Mouse (Mus musculus) liver, embryonic 14.5 days (tissue): ENCODE measurements around the gene Arl6ip1. TPM values are rescaled to one million over a fixed set of nuclear protein-coding genes. Genes with fewer than 3 reads are reported as not detected.

ENCODE experiments used
- ATAC-seq: fragments of 200-750 bp; cut with Nextera tagmentation; 2 replicates; pipeline ENCODE4 v1.8.0; 2017; ENCODE audit warnings: moderate number of reproducible peaks, mild to moderate bottlenecking, moderate library complexity; ENCODE audit not compliant: insufficient read depth
- DNase-seq, 3 experiments: peaks; one replicate each; pipeline ENCODE4 v3.0.0-alpha.2; 2012 to 2013; ENCODE audit warnings: low read depth in 3 of 3, low spot score in 3 of 3
- H3K27ac ChIP-seq: fragments of 300-500 bp; sonication (generic); 2 replicates; pipeline ENCODE4 v1.5.1; 2014; ENCODE audit warnings: moderate library complexity, mild to moderate bottlenecking, control low read depth, inconsistent platforms
- H3K27me3 ChIP-seq: fragments of 300-500 bp; sonication (generic); 2 replicates; pipeline ENCODE4 v1.6.1; 2014; ENCODE audit warnings: mild to moderate bottlenecking, low read length, moderate library complexity; ENCODE audit not compliant: control insufficient read depth, insufficient read depth
- H3K36me3 ChIP-seq: fragments of 300-500 bp; sonication (generic); replicated peaks from 2 replicates; pipeline ENCODE4 v1.6.1; 2014; ENCODE audit warnings: low read depth; ENCODE audit not compliant: control insufficient read depth, insufficient read depth
- H3K4me1 ChIP-seq, 2 experiments: fragments of 200-500 bp in 1 of 2; fragments of 300-500 bp in 1 of 2; sonication (generic) in 1 of 2; replicated peaks; 2 replicates each; pipeline ENCODE4 v1.6.1; 2012 to 2014; ENCODE audit warnings: antibody characterized with exemption in 1 of 2, inconsistent platforms in 1 of 2, low read length in 1 of 2; ENCODE audit not compliant: control insufficient read depth in 2 of 2, insufficient read depth in 2 of 2
- H3K4me2 ChIP-seq: fragments of 300-500 bp; sonication (generic); 2 replicates; pipeline ENCODE4 v1.6.1; 2014; ENCODE audit warnings: low read depth, mild to moderate bottlenecking, control low read depth, moderate library complexity
- H3K4me3 ChIP-seq, 2 experiments: fragments of 200-500 bp in 1 of 2; fragments of 300-500 bp in 1 of 2; sonication (generic) in 1 of 2; 2 replicates each; pipeline ENCODE4 v1.5.1; 2012 to 2014; ENCODE audit warnings: low read depth in 2 of 2, low read length in 2 of 2, mild to moderate bottlenecking in 2 of 2, control low read depth in 1 of 2, inconsistent platforms in 1 of 2, moderate library complexity in 1 of 2; ENCODE audit not compliant: insufficient read depth in 1 of 2
- H3K9ac ChIP-seq: fragments of 300-500 bp; sonication (generic); replicated peaks from 2 replicates; pipeline ENCODE4 v1.6.1; 2014; ENCODE audit warnings: mild to moderate bottlenecking, control low read depth, moderate library complexity
- H3K9me3 ChIP-seq: fragments of 300-500 bp; sonication (generic); 2 replicates; pipeline ENCODE4 v1.6.1; 2016; ENCODE audit warnings: low read length, mixed read lengths; ENCODE audit not compliant: control insufficient read depth
- CTCF ChIP-seq: IDR thresholded peaks from 2 replicates; pipeline ENCODE4 v1.5.1; 2016; ENCODE audit warnings: antibody characterized with exemption, low read depth, control low read depth
- EP300 ChIP-seq: IDR thresholded peaks from 2 replicates; pipeline ENCODE4 v1.6.1; 2016; ENCODE audit warnings: antibody characterized with exemption, low read depth
- WGBS: fragments of 180-500 bp; shearing (Covaris S2); extraction: QIAGEN DNeasy Blood & Tissue Kit; methylation state at CpG from one replicate; pipeline ENCODE4 v1.1.7; 2014; ENCODE audit not compliant: insufficient replicate concordance; 5-methylcytosine and 5-hydroxymethylcytosine counted together
- polyA plus RNA-seq, 2 experiments: library from polyadenylated mRNA; depleted of rRNA in 1 of 2; stranded (reverse) in 1 of 2; unstranded in 1 of 2; fragments of >200 nt; fragmentation: Nextera tagmentation in 1 of 2; extraction: Ambion mirVana in 1 of 2; gene quantifications; 2 replicates each; pipeline versions ENCODE4 v1.2.1 to v1.2.3; 2012 to 2014

Arl6ip1 gene
- polyA plus RNA-seq, 2 experiments: 109 to 224 TPM

GRCm38 (mm10) chr7:118118426-118118825 is 11.0 kb downstream of the Arl6ip1 start:
- H3K9ac ChIP-seq: no peak overlapping the region
- no peak overlapping the region for H3K27ac ChIP-seq
- DNase-seq (no peak), ATAC-seq (no peak)
- TF ChIP-seq CTCF (no peak), EP300 (no peak)
- no peak overlapping the region for H3K4me2 ChIP-seq
- WGBS: 55% methylated on average over 3 of the region's 3 CpGs
- peaks cover 67% of the 10 kb centered on the region for H3K36me3 ChIP-seq
- H3K4me1 ChIP-seq: peaks cover 7 to 18% of the 10 kb centered on the region in 2 experiments
- H3K27me3 ChIP-seq: no peaks in the 10 kb centered on the region
- no peaks in the 10 kb centered on the region for H3K9me3 ChIP-seq
- no peak overlapping the region for H3K4me3 ChIP-seq

- H3K36me3 ChIP-seq: peaks cover 68% of the 10 kb centered on the region
Observed at GRCm38 (mm10) chr7:118117539-118118210, 11.8 kb downstream of the Arl6ip1 start.

GRCm38 (mm10) chr7:118116787-118117538 is 12.5 kb downstream of the Arl6ip1 start:
- Histone ChIP-seq H3K4me3 (peak overlapping the region; percentile 99 to 100; a peak in 3 of 4 replicates), H3K27me3 (no peaks in the 10 kb centered on the region), H3K9me3 (no peaks in the 10 kb centered on the region), H3K4me2 (peak overlapping the region; percentile 81), H3K27ac (peak overlapping the region; percentile 41; the same call in 1 of the 2 replicates), H3K9ac (peak overlapping the region; percentile 68), H3K4me1 (peaks cover 17 to 27% of the 10 kb centered on the region in 2 experiments), H3K36me3 (peaks cover 68% of the 10 kb centered on the region)
- DNase-seq (no peak), ATAC-seq (no peak)
- TF ChIP-seq EP300 (no peak), CTCF (no peak)
- WGBS: 15% methylated on average over 8 of the region's 8 CpGs

More at GRCm38 (mm10) chr7:118117539-118118210, 11.8 kb downstream of the Arl6ip1 start:
- Histone ChIP-seq H3K27ac (no peak overlapping the region), H3K9ac (no peak overlapping the region), H3K4me1 (peaks cover 14 to 23% of the 10 kb centered on the region in 2 experiments), H3K4me2 (no peak overlapping the region), H3K4me3 (no peak overlapping the region), H3K27me3 (no peaks in the 10 kb centered on the region), H3K9me3 (no peaks in the 10 kb centered on the region)
- ATAC-seq (no peak), DNase-seq (no peak)
- no peak for TF ChIP-seq CTCF
- no peak for TF ChIP-seq EP300
- WGBS: 45% methylated on average over 4 of the region's 4 CpGs

GRCm38 (mm10) chr7:118115877-118116568 is 13.4 kb downstream of the Arl6ip1 start, which contains the start of gene Rps15a:
Rps15a (minus strand) TSS chr7:118116188.
- peak within 1 kb of the TSS; percentile 77 for H3K27ac ChIP-seq
- peak within 1 kb of the TSS; percentile 98 for H3K9ac ChIP-seq
- peaks cover 68% of the 10 kb centered on the region for H3K36me3 ChIP-seq
- peak within 1 kb of the TSS; percentile 81 for H3K4me2 ChIP-seq
- peak; percentile 90 to 95 (median 93) for DNase-seq
- under 1% methylated on average over 40 of the region's 40 CpGs for WGBS
- TF ChIP-seq EP300 (peak; percentile 72), CTCF (no peak)
- H3K9me3 ChIP-seq: no peaks in the 10 kb centered on the region
- peak within 1 kb of the TSS; percentile 99 to 100 for H3K4me3 ChIP-seq
- H3K4me1 ChIP-seq: peaks cover 17 to 35% of the 10 kb centered on the region in 2 experiments
- peak; percentile 85 for ATAC-seq
- no peaks in the 10 kb centered on the region for H3K27me3 ChIP-seq
